Mouse (Mus musculus): ENCODE measurements around the gene Olfr1417.

DNA sequence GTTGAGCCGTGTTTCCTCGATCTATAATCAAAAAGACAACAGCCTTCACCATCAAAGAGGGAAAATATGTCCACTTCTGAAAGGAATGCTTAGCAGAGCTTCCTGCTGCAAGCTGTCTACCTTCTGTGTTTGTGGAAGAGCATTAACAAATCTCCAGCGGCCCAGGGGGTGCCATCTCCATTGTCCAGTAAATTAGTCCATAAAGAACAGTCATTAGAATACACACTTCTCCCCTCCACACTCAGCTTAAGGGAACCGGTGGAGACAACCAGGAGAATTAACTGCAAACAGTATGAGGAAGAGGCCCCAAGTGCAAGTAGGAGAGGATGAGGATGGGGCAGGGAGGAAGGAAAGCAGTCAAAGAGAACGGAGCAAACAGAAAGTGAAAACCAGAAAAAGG is 47.2 kb downstream of the Olfr1417 start:
- TF ChIP-seq CTCF (IDR thresholded peaks at IDR 0.05 in 2 of 3, conservative IDR thresholded peaks at IDR 0.05 in 1 of 3; ENCODE audit: control insufficient read depth in 1 of 3, insufficient read depth in 1 of 3, low read depth in 2 of 3, low read length in 3 of 3, poor library complexity in 1 of 3, severe bottlenecking in 1 of 3) (no peak), MAX (IDR thresholded peaks at IDR 0.05; ENCODE audit: low read length) (no peak), POLR2A (IDR thresholded peaks at IDR 0.05; ENCODE audit: control insufficient read depth in 1 of 2, insufficient read depth in 1 of 2, low read depth in 1 of 2, low read length in 2 of 2, poor library complexity in 1 of 2) (no peak), ZMIZ1 (IDR thresholded peaks at IDR 0.05; ENCODE audit: low read depth, low read length) (no peak), CHD1 (IDR thresholded peaks at IDR 0.05; ENCODE audit: low read depth, low read length) (no peak), POLR2AphosphoS2 (IDR thresholded peaks at IDR 0.05; ENCODE audit: low read length) (no peak), ZKSCAN1 (IDR thresholded peaks at IDR 0.05; ENCODE audit: low read depth, low read length) (no peak)
